Comparison of ENCODE assay signal across 13 mouse cellular contexts in genomic region chrX:5469165-5469564, GRCm38 (mm10). TPM values are rescaled to one million over a fixed set of nuclear protein-coding genes. Genes with fewer than 3 reads are reported as not detected.
DNase-seq lines count a peak whose midpoint lies in the region; ATAC-seq and TF ChIP-seq lines count a peak whose summit lies in the region.
"Had no signal": no experiment of that assay in that cellular context is flagged by ENCODE, and none has a peak within 500 bp of the region (broad histone marks: within the 10 kb centered on the region; RNA-seq: fewer than 3 reads in every experiment).

Gene Mycs (minus strand): TSS chrX:5469265.

- TF ChIP-seq EP300 in stomach, postnatal 0 days (optimal IDR thresholded peaks at IDR 0.05), result no peak

- H3K27ac ChIP-seq in heart, embryonic 10.5 days, result no peak within 1 kb of the TSS
- no peak within 1 kb of the TSS for H3K27ac ChIP-seq in stomach, embryonic 14.5 days (ENCODE audit: low read length)
- H3K27ac ChIP-seq in stomach, postnatal 0 days (replicated peaks), result no peak within 1 kb of the TSS
- H3K27ac ChIP-seq in midbrain, embryonic 11.5 days (ENCODE audit: low read depth, low read length), result no peak within 1 kb of the TSS

- H3K9ac ChIP-seq in stomach, embryonic 14.5 days (replicated peaks; ENCODE audit: low read depth, low read length), result no peak within 1 kb of the TSS
- H3K9ac ChIP-seq in stomach, postnatal 0 days (ENCODE audit: low read length), result no peak within 1 kb of the TSS
- no peak within 1 kb of the TSS for H3K9ac ChIP-seq in midbrain, embryonic 11.5 days (ENCODE audit: low read length)

- intact Hi-C loops in heart, postnatal 14 days (cut with DNase I), result no loop called here
- intact Hi-C loops in left cerebral cortex, postnatal 10 days (cut with DNase I), result no loop called here

- peak within 1 kb of the TSS; percentile 45 for H3K4me3 ChIP-seq in heart, embryonic 10.5 days
- H3K4me3 ChIP-seq in stomach, embryonic 14.5 days (ENCODE audit: low read depth, low read length), result no peak within 1 kb of the TSS
- no peak within 1 kb of the TSS for H3K4me3 ChIP-seq in stomach, postnatal 0 days (ENCODE audit: low read depth, low read length)
- no peak within 1 kb of the TSS for H3K4me3 ChIP-seq in midbrain, embryonic 11.5 days (ENCODE audit: low read depth, low read length)
- H3K4me3 ChIP-seq: myocyte had no signal

- 74% methylated on average over 3 of the region's 3 CpGs for WGBS in heart, embryonic 10.5 days
- WGBS in stomach, embryonic 14.5 days, result 78% methylated on average over 3 of the region's 3 CpGs
- 82% methylated on average over 3 of the region's 3 CpGs for WGBS in stomach, postnatal 0 days
- 77% methylated on average over 3 of the region's 3 CpGs for WGBS in midbrain, embryonic 11.5 days

- no peaks in the 10 kb centered on the region for H3K9me3 ChIP-seq in heart, embryonic 10.5 days
- H3K9me3 ChIP-seq in stomach, embryonic 14.5 days (ENCODE audit: control insufficient read depth, low read depth, low read length), result no peaks in the 10 kb centered on the region
- no peaks in the 10 kb centered on the region for H3K9me3 ChIP-seq in stomach, postnatal 0 days (ENCODE audit: control insufficient read depth, low read length)
- H3K9me3 ChIP-seq in midbrain, embryonic 11.5 days (ENCODE audit: control insufficient read depth, low read length), result no peaks in the 10 kb centered on the region

- H3K4me2 ChIP-seq in stomach, embryonic 14.5 days (replicated peaks; ENCODE audit: low read depth, low read length), result peak within 1 kb of the TSS; percentile 20
- H3K4me2 ChIP-seq in stomach, postnatal 0 days (replicated peaks; ENCODE audit: low read depth), result no peak within 1 kb of the TSS
- peak within 1 kb of the TSS; percentile 30 for H3K4me2 ChIP-seq in midbrain, embryonic 11.5 days

- H3K4me1 ChIP-seq in heart, embryonic 10.5 days, result no peaks in the 10 kb centered on the region
- no peaks in the 10 kb centered on the region for H3K4me1 ChIP-seq in stomach, embryonic 14.5 days (ENCODE audit: control insufficient read depth, insufficient read depth, low read length)
- no peaks in the 10 kb centered on the region for H3K4me1 ChIP-seq in stomach, postnatal 0 days (replicated peaks; ENCODE audit: control insufficient read depth, insufficient read depth)
- H3K4me1 ChIP-seq in midbrain, embryonic 11.5 days (ENCODE audit: control insufficient read depth, insufficient read depth, low read length), result no peaks in the 10 kb centered on the region

- DNase-seq in heart, embryonic 10.5 days (ENCODE audit: low spot score), result no peak
- DNase-seq in heart, postnatal 14 days, result no peak
- no peak for DNase-seq in stomach, postnatal 0 days (ENCODE audit: low spot score)
- DNase-seq in midbrain, embryonic 11.5 days (ENCODE audit: low spot score, missing footprints), result no peak
- no peak for DNase-seq in T-cell, adult 2 months (ENCODE audit: low spot score)
- no peak for DNase-seq in left cerebral cortex, postnatal 10 days (ENCODE audit: extremely low spot score in 1 of 2, low spot score in 2 of 2)
- no peak for DNase-seq in right cerebral cortex, postnatal 36 days (ENCODE audit: low spot score in 2 of 2)
- DNase-seq: heart, postnatal 4 days; lung, adult 18-20 months had no signal

- H3K27me3 ChIP-seq in heart, embryonic 10.5 days (ENCODE audit: insufficient read depth, poor library complexity, severe bottlenecking), result peaks cover 9% of the 10 kb centered on the region; the same call in 1 of the 2 replicates
- H3K27me3 ChIP-seq in stomach, embryonic 14.5 days (ENCODE audit: control insufficient read depth, insufficient read depth, low read length), result no peaks in the 10 kb centered on the region
- no peaks in the 10 kb centered on the region for H3K27me3 ChIP-seq in stomach, postnatal 0 days (ENCODE audit: control insufficient read depth, insufficient read depth, low read length)
- H3K27me3 ChIP-seq in midbrain, embryonic 11.5 days (ENCODE audit: control insufficient read depth, insufficient read depth, low read length), result no peaks in the 10 kb centered on the region

- H3K36me3 ChIP-seq in heart, embryonic 10.5 days, result no peaks in the 10 kb centered on the region
- no peaks in the 10 kb centered on the region for H3K36me3 ChIP-seq in stomach, embryonic 14.5 days (ENCODE audit: control insufficient read depth, insufficient read depth, low read length)
- H3K36me3 ChIP-seq in stomach, postnatal 0 days (ENCODE audit: control insufficient read depth, insufficient read depth, low read length), result no peaks in the 10 kb centered on the region
- H3K36me3 ChIP-seq in midbrain, embryonic 11.5 days (ENCODE audit: control insufficient read depth, insufficient read depth, low read length), result no peaks in the 10 kb centered on the region

- TF ChIP-seq CTCF in stomach, postnatal 0 days (IDR thresholded peaks at IDR 0.05; ENCODE audit: low read depth), result no peak

- ATAC-seq in stomach, embryonic 14.5 days (ENCODE audit: insufficient number of reproducible peaks, insufficient read depth, low FRiP score, low read depth), result no peak
- ATAC-seq in stomach, postnatal 0 days (ENCODE audit: low FRiP score, low TSS enrichment), result no peak
- no peak for ATAC-seq in midbrain, embryonic 11.5 days (ENCODE audit: low FRiP score)

RNA-seq across cellular contexts. Expression of gene Mycs, which starts in this region (rescaled TPM):
- polyA plus RNA-seq in heart, embryonic 10.5 days (2016; fragmentation: Nextera tagmentation; extraction: Ambion mirVana), result not detected in 2 replicates
- total RNA-seq in heart, postnatal 14 days (2021), result not detected
- polyA plus RNA-seq in stomach, embryonic 14.5 days (2014; fragmentation: Nextera tagmentation; extraction: Ambion mirVana), result not detected in 2 replicates
- not detected in 2 replicates for polyA plus RNA-seq in stomach, postnatal 0 days (2015; fragmentation: Nextera tagmentation; extraction: Ambion mirVana)
- not detected in 2 replicates for polyA plus RNA-seq in midbrain, embryonic 11.5 days (2014; fragmentation: Nextera tagmentation; extraction: Ambion mirVana)
- total RNA-seq in left cerebral cortex, postnatal 10 days (2021), result not detected
- total RNA-seq: common myeloid progenitor, adult 5-6 weeks; heart, postnatal 4 days had no signal
- polyA plus RNA-seq: myocyte; small intestine, adult 2 months had no signal
